Mouse (Mus musculus) stomach, embryonic 16.5 days (tissue): ENCODE data around the gene Rnf222. TPM values are rescaled to one million over a fixed set of nuclear protein-coding genes. Genes with fewer than 3 reads are reported as not detected.

Source experiments
- ATAC-seq: fragments of 200-750 bp; cut with Nextera tagmentation; 2 replicates; pipeline ENCODE4 v1.8.0; 2017; ENCODE audit warnings: moderate number of reproducible peaks, moderate TSS enrichment; ENCODE audit not compliant: insufficient read depth, low FRiP score
- H3K27ac ChIP-seq: fragments of 300-500 bp; sonication (generic); 2 replicates; pipeline ENCODE4 v1.5.1; 2014; ENCODE audit warnings: low read length
- H3K27me3 ChIP-seq: fragments of 300-500 bp; sonication (generic); 2 replicates; pipeline ENCODE4 v1.6.1; 2014; ENCODE audit warnings: low read length, control low read depth, mixed read lengths; ENCODE audit not compliant: control insufficient read depth, insufficient read depth
- H3K36me3 ChIP-seq: fragments of 300-500 bp; sonication (generic); 2 replicates; pipeline ENCODE4 v1.6.1; 2014; ENCODE audit warnings: low read length; ENCODE audit not compliant: control insufficient read depth, insufficient read depth
- H3K4me1 ChIP-seq: fragments of 300-500 bp; sonication (generic); 2 replicates; pipeline ENCODE4 v1.6.1; 2014; ENCODE audit warnings: low read length, control low read depth, mixed read lengths; ENCODE audit not compliant: control insufficient read depth, insufficient read depth
- H3K4me2 ChIP-seq: fragments of 300-500 bp; sonication (generic); 2 replicates; pipeline ENCODE4 v1.6.1; 2014; ENCODE audit warnings: low read depth, low read length, mixed read lengths
- H3K4me3 ChIP-seq: fragments of 300-500 bp; sonication (generic); replicated peaks from 2 replicates; pipeline ENCODE4 v1.5.1; 2014; ENCODE audit warnings: mild to moderate bottlenecking, low read length
- H3K9ac ChIP-seq: fragments of 300-500 bp; sonication (generic); 2 replicates; pipeline ENCODE4 v1.6.1; 2014; ENCODE audit warnings: low read length
- H3K9me3 ChIP-seq: fragments of 300-500 bp; sonication (generic); replicated peaks from 2 replicates; pipeline ENCODE4 v1.6.1; 2016; ENCODE audit warnings: low read length, control low read depth; ENCODE audit not compliant: control insufficient read depth
- WGBS: fragments of 180-500 bp; shearing (Covaris S2); extraction: QIAGEN DNeasy Blood & Tissue Kit; methylation state at CpG from one replicate; pipeline ENCODE4 v1.1.7; 2014; 5-methylcytosine and 5-hydroxymethylcytosine counted together
- polyA plus RNA-seq: library from polyadenylated mRNA; unstranded; fragments of >200 nt; fragmentation: Nextera tagmentation; extraction: Ambion mirVana; gene quantifications from 2 replicates; pipeline ENCODE4 v1.2.1, GENCODE M21; 2015

The Rnf222 gene
- polyA plus RNA-seq, 1 experiment from 2014 or later: 1.7 TPM

- H3K4me2 ChIP-seq: no peak overlapping the region
Observed at GRCm38 (mm10) chr11:68882107-68882506, 6.2 kb upstream of the Rnf222 start.

GRCm38 (mm10) chr11:68883843-68884242 lies 4.5 kb upstream of the Rnf222 start:
- Histone ChIP-seq H3K27ac (no peak overlapping the region), H3K4me2 (no peak overlapping the region), H3K36me3 (no peaks in the 10 kb centered on the region), H3K9ac (no peak overlapping the region), H3K4me3 (no peak overlapping the region), H3K27me3 (no peaks in the 10 kb centered on the region), H3K4me1 (no peaks in the 10 kb centered on the region), H3K9me3 (no peaks in the 10 kb centered on the region)
- WGBS: 71% methylated on average over 2 of the region's 2 CpGs
- ATAC-seq: no peak

More at GRCm38 (mm10) chr11:68882107-68882506, 6.2 kb upstream of the Rnf222 start:
- Histone ChIP-seq H3K4me3 (no peak overlapping the region), H3K9me3 (no peaks in the 10 kb centered on the region), H3K9ac (0 out of 2 replicates have a peak overlapping the region, but pooled peaks have one; percentile 43), H3K27ac (no peak overlapping the region), H3K27me3 (no peaks in the 10 kb centered on the region), H3K36me3 (no peaks in the 10 kb centered on the region), H3K4me1 (no peaks in the 10 kb centered on the region)
- WGBS: 15% methylated on average over 14 of the region's 14 CpGs
- no peak for ATAC-seq

GRCm38 (mm10) chr11:68884368-68884767 lies 4.0 kb upstream of the Rnf222 start:
- no peaks in the 10 kb centered on the region for H3K27me3 ChIP-seq
- no peak overlapping the region for H3K4me3 ChIP-seq
- H3K9ac ChIP-seq: no peak overlapping the region
- H3K27ac ChIP-seq: no peak overlapping the region
- ATAC-seq: 0 out of 2 replicates have a peak, but pooled peaks have one; percentile 60
- 55% methylated on average over 5 of the region's 5 CpGs for WGBS
- no peaks in the 10 kb centered on the region for H3K36me3 ChIP-seq
- no peaks in the 10 kb centered on the region for H3K9me3 ChIP-seq
- no peak overlapping the region for H3K4me2 ChIP-seq
- no peaks in the 10 kb centered on the region for H3K4me1 ChIP-seq

- 85% methylated on average over 5 of the region's 5 CpGs for WGBS
- no peak for ATAC-seq
- H3K27me3 ChIP-seq: no peaks in the 10 kb centered on the region
- no peaks in the 10 kb centered on the region for H3K9me3 ChIP-seq
- H3K4me2 ChIP-seq: no peak overlapping the region
- H3K9ac ChIP-seq: no peak overlapping the region
- H3K4me1 ChIP-seq: no peaks in the 10 kb centered on the region
- no peaks in the 10 kb centered on the region for H3K36me3 ChIP-seq
- no peak overlapping the region for H3K4me3 ChIP-seq
- H3K27ac ChIP-seq: no peak overlapping the region
Observed at GRCm38 (mm10) chr11:68886091-68886490, 2.3 kb upstream of the Rnf222 start.

- no peak overlapping the region for H3K9ac ChIP-seq
- H3K4me3 ChIP-seq: no peak overlapping the region
- no peak overlapping the region for H3K4me2 ChIP-seq
- no peak for ATAC-seq
- whole genome bisulfite sequencing: 74% methylated on average over 2 of the region's 2 CpGs
- H3K9me3 ChIP-seq: no peaks in the 10 kb centered on the region
- H3K4me1 ChIP-seq: no peaks in the 10 kb centered on the region
- H3K27me3 ChIP-seq: no peaks in the 10 kb centered on the region
- H3K27ac ChIP-seq: peak overlapping the region; percentile 29; the same call in 1 of the 2 replicates
- no peaks in the 10 kb centered on the region for H3K36me3 ChIP-seq
Observed at GRCm38 (mm10) chr11:68888653-68889052, 300 bp downstream of the Rnf222 start.

GRCm38 (mm10) chr11:68890625-68891024 lies 2.3 kb downstream of the Rnf222 start:
- no peaks in the 10 kb centered on the region for H3K36me3 ChIP-seq
- 22% methylated on average over 2 of the region's 2 CpGs for WGBS
- H3K27me3 ChIP-seq: no peaks in the 10 kb centered on the region
- no peak overlapping the region for H3K4me2 ChIP-seq
- no peaks in the 10 kb centered on the region for H3K9me3 ChIP-seq
- no peak overlapping the region for H3K9ac ChIP-seq
- no peak overlapping the region for H3K27ac ChIP-seq
- no peak; the same call in 1 of the 2 replicates for ATAC-seq
- no peak overlapping the region for H3K4me3 ChIP-seq
- no peaks in the 10 kb centered on the region for H3K4me1 ChIP-seq

- no peak overlapping the region for H3K27ac ChIP-seq
- H3K4me2 ChIP-seq: no peak overlapping the region
- no peak overlapping the region for H3K9ac ChIP-seq
- H3K9me3 ChIP-seq: no peaks in the 10 kb centered on the region
- H3K4me1 ChIP-seq: no peaks in the 10 kb centered on the region
- 60% methylated on average over 5 of the region's 5 CpGs for WGBS
- H3K27me3 ChIP-seq: no peaks in the 10 kb centered on the region
- H3K36me3 ChIP-seq: no peaks in the 10 kb centered on the region
- ATAC-seq: no peak
- H3K4me3 ChIP-seq: no peak overlapping the region
Observed at GRCm38 (mm10) chr11:68891823-68892222, 3.5 kb downstream of the Rnf222 start.

- H3K36me3 ChIP-seq: no peaks in the 10 kb centered on the region
- H3K9me3 ChIP-seq: no peaks in the 10 kb centered on the region
- H3K9ac ChIP-seq: no peak overlapping the region
- H3K4me3 ChIP-seq: no peak overlapping the region
- WGBS: 59% methylated on average over 15 of the region's 15 CpGs
- no peak for ATAC-seq
- H3K4me2 ChIP-seq: no peak overlapping the region
- H3K27ac ChIP-seq: no peak overlapping the region
- H3K4me1 ChIP-seq: no peaks in the 10 kb centered on the region
- H3K27me3 ChIP-seq: no peaks in the 10 kb centered on the region
Observed at GRCm38 (mm10) chr11:68892233-68892832, 4.0 kb downstream of the Rnf222 start.

GRCm38 (mm10) chr11:68893911-68894464 lies 5.6 kb downstream of the Rnf222 start:
- 57% methylated on average over 12 of the region's 12 CpGs for WGBS

More at GRCm38 (mm10) chr11:68893911-68894464, 5.6 kb downstream of the Rnf222 start:
- Histone ChIP-seq H3K36me3 (no peaks in the 10 kb centered on the region), H3K9me3 (no peaks in the 10 kb centered on the region), H3K27me3 (no peaks in the 10 kb centered on the region), H3K4me2 (no peak overlapping the region), H3K4me1 (no peaks in the 10 kb centered on the region), H3K27ac (no peak overlapping the region; the same call in 1 of the 2 replicates), H3K4me3 (no peak overlapping the region), H3K9ac (no peak overlapping the region)
- no peak for ATAC-seq
